ENCODE assay signal across 10 mouse cellular contexts in the genomic region with DNA sequence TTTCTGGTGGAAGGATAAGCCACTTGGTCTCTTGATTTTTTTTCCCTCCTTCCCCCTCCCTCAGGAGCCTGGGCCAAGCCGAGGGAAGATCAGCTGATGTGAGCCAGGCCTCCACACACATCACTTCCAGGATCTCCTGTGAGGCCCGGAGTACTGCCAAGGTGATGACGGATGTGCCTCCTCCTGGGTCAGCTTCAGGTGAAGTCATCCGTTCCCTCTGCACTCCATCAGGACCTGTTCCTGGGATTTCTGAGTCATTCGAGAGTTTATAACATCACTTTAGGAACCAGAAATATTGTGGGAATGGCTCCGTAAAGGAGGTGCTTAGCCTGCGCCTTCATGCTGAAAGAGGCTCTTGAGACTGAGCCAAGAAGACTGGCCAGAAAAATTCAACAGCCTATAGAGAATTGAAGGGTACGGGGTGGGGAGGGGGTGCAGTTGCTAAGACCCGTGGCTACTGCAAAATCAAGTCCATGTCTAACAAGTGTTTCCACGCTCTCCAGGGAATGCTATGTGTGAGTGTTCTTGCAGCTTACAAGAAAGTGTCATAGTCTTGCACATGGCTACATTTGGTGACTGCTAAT. TPM values are rescaled to one million over a fixed set of nuclear protein-coding genes. Genes with fewer than 3 reads are reported as not detected.
DNase-seq lines count a peak whose midpoint lies in the region; ATAC-seq and TF ChIP-seq lines count a peak whose summit lies in the region.
"Had no signal": no experiment of that assay in that cellular context is flagged by ENCODE, and none has a peak within 500 bp of the region (broad histone marks: within the 10 kb centered on the region; RNA-seq: fewer than 3 reads in every experiment).

No protein-coding gene starts in this region.

- ATAC-seq in lung, embryonic 15.5 days (ENCODE audit: borderline replicate concordance, extremely low read depth, low FRiP score, low TSS enrichment): peak; percentile 68
- peak; percentile 40; the same call in 1 of the 2 replicates for ATAC-seq in heart, postnatal 0 days (ENCODE audit: insufficient read depth, low read depth)
- peak; percentile 56; the same call in 1 of the 2 replicates for ATAC-seq in stomach, embryonic 15.5 days (ENCODE audit: insufficient read depth, low FRiP score, low read depth)
- no peak for ATAC-seq in megakaryocyte progenitor cell, adult 5-6 weeks (replicated peaks; ENCODE audit: poor library complexity)

- no peak overlapping the region for H3K9ac ChIP-seq in lung, embryonic 15.5 days
- H3K9ac ChIP-seq in heart, postnatal 0 days (replicated peaks; ENCODE audit: low read depth, low read length): no peak overlapping the region
- H3K9ac ChIP-seq in stomach, embryonic 15.5 days: no peak overlapping the region

- TF ChIP-seq EP300 in heart, postnatal 0 days (IDR thresholded peaks at IDR 0.05; ENCODE audit: low read depth): no peak

- peaks cover 39% of the 10 kb centered on the region for H3K4me1 ChIP-seq in lung, embryonic 15.5 days
- peaks cover 11% of the 10 kb centered on the region for H3K4me1 ChIP-seq in heart, postnatal 0 days (ENCODE audit: control insufficient read depth, insufficient read depth)
- H3K4me1 ChIP-seq in stomach, embryonic 15.5 days: peaks cover 8% of the 10 kb centered on the region; the same call in 1 of the 2 replicates

- no peak overlapping the region for H3K4me2 ChIP-seq in lung, embryonic 15.5 days
- H3K4me2 ChIP-seq in heart, postnatal 0 days (ENCODE audit: low read depth, low read length): no peak overlapping the region
- no peak overlapping the region for H3K4me2 ChIP-seq in stomach, embryonic 15.5 days

- no peak overlapping the region for H3K4me3 ChIP-seq in gastrocnemius, adult 2 months
- H3K4me3 ChIP-seq in lung, embryonic 15.5 days: no peak overlapping the region
- no peak overlapping the region for H3K4me3 ChIP-seq in heart, postnatal 0 days (ENCODE audit: low read depth, low read length)
- no peak overlapping the region for H3K4me3 ChIP-seq in stomach, embryonic 15.5 days (replicated peaks)
- H3K4me3 ChIP-seq: erythroblast, embryonic 14.5 days had no signal

- peak; percentile 55 for DNase-seq in gastrocnemius, adult 2 months
- no peak for DNase-seq in gastrocnemius, postnatal 10 days
- no peak for DNase-seq in lung, postnatal 10 days
- DNase-seq in heart, postnatal 0 days (ENCODE audit: low spot score): no peak
- DNase-seq in left cerebral cortex, postnatal 14 days (ENCODE audit: low spot score in 2 of 2): no peak

- intact Hi-C loops in gastrocnemius, adult 2 months (cut with DNase I): loop anchor here (1.0 kb wide), 1 partner anchor 54 kb away; no protein-coding TSS in a partner anchor
- intact Hi-C loops in left cerebral cortex, postnatal 14 days (cut with DNase I): loop anchor here (5.0 kb wide), 1 partner anchor 57 kb away; the partner anchor contains the start of gene Itpkb

- no peaks in the 10 kb centered on the region for H3K27me3 ChIP-seq in lung, embryonic 15.5 days
- no peaks in the 10 kb centered on the region for H3K27me3 ChIP-seq in heart, postnatal 0 days (ENCODE audit: control insufficient read depth, insufficient read depth, low read length)
- H3K27me3 ChIP-seq in stomach, embryonic 15.5 days (replicated peaks): no peaks in the 10 kb centered on the region

- TF ChIP-seq CTCF in gastrocnemius, adult 2 months (IDR thresholded peaks at IDR 0.05): no peak
- no peak for TF ChIP-seq CTCF in heart, postnatal 0 days (IDR thresholded peaks at IDR 0.05; ENCODE audit: low read depth)

- no peaks in the 10 kb centered on the region for H3K9me3 ChIP-seq in lung, embryonic 15.5 days
- H3K9me3 ChIP-seq in heart, postnatal 0 days (replicated peaks; ENCODE audit: control insufficient read depth, low read length): no peaks in the 10 kb centered on the region
- no peaks in the 10 kb centered on the region for H3K9me3 ChIP-seq in stomach, embryonic 15.5 days

- H3K27ac ChIP-seq in gastrocnemius, adult 2 months: peak overlapping the region; percentile 51
- H3K27ac ChIP-seq in lung, embryonic 15.5 days: peak overlapping the region; percentile 48
- no peak overlapping the region for H3K27ac ChIP-seq in heart, postnatal 0 days (ENCODE audit: low read depth)
- H3K27ac ChIP-seq in stomach, embryonic 15.5 days: peak overlapping the region; percentile 35; the same call in 1 of the 2 replicates
- H3K27ac ChIP-seq: kidney, postnatal 0 days had no signal

- no peaks in the 10 kb centered on the region for H3K36me3 ChIP-seq in lung, embryonic 15.5 days
- H3K36me3 ChIP-seq in heart, postnatal 0 days (replicated peaks; ENCODE audit: control insufficient read depth, insufficient read depth, low read length): no peaks in the 10 kb centered on the region
- no peaks in the 10 kb centered on the region for H3K36me3 ChIP-seq in stomach, embryonic 15.5 days

- WGBS in lung, embryonic 15.5 days: 42% methylated on average over 10 of the region's 10 CpGs
- 52% methylated on average over 10 of the region's 10 CpGs for WGBS in heart, postnatal 0 days
- WGBS in stomach, embryonic 15.5 days: 51% methylated on average over 10 of the region's 10 CpGs

RNA-seq across cellular contexts. Expression of gene Psen2, which starts 11.6 kb away (rescaled TPM):
- 1 to 10 TPM; 7.8 to 9.5 TPM for total RNA-seq in gastrocnemius, adult 2 months (2021)
- total RNA-seq in gastrocnemius, postnatal 10 days (2021): 10 to 100 TPM; 11.3 to 11.7 TPM
- 10.3 and 10.4 TPM in 2 replicates for polyA plus RNA-seq in lung, embryonic 15.5 days (2015; fragmentation: Nextera tagmentation; extraction: Ambion mirVana)
- 30.8 and 33.3 TPM in 2 replicates for total RNA-seq in heart, postnatal 0 days (2014; rRNA removed; ENCODE audit: low replicate concordance)
- polyA plus RNA-seq in heart, postnatal 0 days (2015; fragmentation: Nextera tagmentation; extraction: Ambion mirVana): 15.2 and 16.4 TPM in 2 replicates
- 19.2 and 20.3 TPM in 2 replicates for polyA plus RNA-seq in stomach, embryonic 15.5 days (2015; fragmentation: Nextera tagmentation; extraction: Ambion mirVana)
- total RNA-seq in megakaryocyte progenitor cell, adult 5-6 weeks (2015): 18.9 and 19.5 TPM in 2 replicates
- 24.9 and 27.2 TPM in 2 replicates for total RNA-seq in megakaryocyte progenitor cell, adult 5-6 weeks (2017)
- total RNA-seq in left cerebral cortex, postnatal 14 days (2021): 10 to 100 TPM; 18.1 to 20.8 TPM

RNA-seq across cellular contexts. Expression of gene Itpkb, which starts 55.5 kb away (rescaled TPM):
- 10 to 100 TPM; 14.7 to 22.7 TPM for total RNA-seq in gastrocnemius, adult 2 months (2021)
- total RNA-seq in gastrocnemius, postnatal 10 days (2021): 10 to 100 TPM; 30.1 to 38.7 TPM
- 9.9 and 10.9 TPM in 2 replicates for polyA plus RNA-seq in lung, embryonic 15.5 days (2015; fragmentation: Nextera tagmentation; extraction: Ambion mirVana)
- 21.7 and 24.9 TPM in 2 replicates for total RNA-seq in heart, postnatal 0 days (2014; rRNA removed; ENCODE audit: low replicate concordance)
- 5.1 and 5.4 TPM in 2 replicates for polyA plus RNA-seq in heart, postnatal 0 days (2015; fragmentation: Nextera tagmentation; extraction: Ambion mirVana)
- 8.9 and 9.4 TPM in 2 replicates for polyA plus RNA-seq in stomach, embryonic 15.5 days (2015; fragmentation: Nextera tagmentation; extraction: Ambion mirVana)
- 10.8 and 12.3 TPM in 2 replicates for total RNA-seq in megakaryocyte progenitor cell, adult 5-6 weeks (2015)
- 9.6 and 11.7 TPM in 2 replicates for total RNA-seq in megakaryocyte progenitor cell, adult 5-6 weeks (2017)
- total RNA-seq in left cerebral cortex, postnatal 14 days (2021): 10 to 100 TPM; 14.0 to 14.3 TPM
